Mouse (Mus musculus) right cerebral cortex, adult 2 months (tissue): ENCODE data around the gene Fam98c.
"Not testable (repeated sequence)": the region's sequence is repeated elsewhere in the genome, so short reads cannot be mapped to it uniquely, and the experiment has no call there.

ENCODE experiments used
- DNase-seq, 2 experiments: peaks; one replicate each; pipeline ENCODE4 v3.0.0; 2021 to 2022; ENCODE audit warnings: low spot score in 2 of 2

Gene Fam98c

GRCm38 (mm10) chr7:29158264-29158663 lies 2.2 kb upstream of the Fam98c start:
- no peak for DNase-seq

- peak; percentile 90 for DNase-seq
Observed at GRCm38 (mm10) chr7:29155196-29155837, 717 bp downstream of the Fam98c start.

- DNase-seq = no peak
Observed at GRCm38 (mm10) chr7:29154018-29154720, 1.9 kb downstream of the Fam98c start.

- no peak for DNase-seq
Observed at GRCm38 (mm10) chr7:29151486-29151885, 4.5 kb downstream of the Fam98c start.

- no peak for DNase-seq
Observed at GRCm38 (mm10) chr7:29148771-29149170, 7.3 kb downstream of the Fam98c start.

GRCm38 (mm10) chr7:29146625-29147367 lies 9.2 kb downstream of the Fam98c start:
- no peak for DNase-seq

- no peak for DNase-seq
Observed at GRCm38 (mm10) chr7:29144006-29144405, 12.0 kb downstream of the Fam98c start.

- DNase-seq = no peak
Observed at GRCm38 (mm10) chr7:29141416-29141815, 14.6 kb downstream of the Fam98c start.

- DNase-seq = not testable (repeated sequence)
Observed at GRCm38 (mm10) chr7:29139237-29139636, 16.8 kb downstream of the Fam98c start.

- no peak for DNase-seq
Observed at GRCm38 (mm10) chr7:29137429-29137828, 18.6 kb downstream of the Fam98c start.

GRCm38 (mm10) chr7:29134693-29135386 lies 21.2 kb downstream of the Fam98c start, which contains the start of gene Rasgrp4:
TSS of gene Rasgrp4 (plus strand) at chr7:29134851.
- no peak for DNase-seq

GRCm38 (mm10) chr7:29134230-29134629 lies 21.8 kb downstream of the Fam98c start:
- no peak for DNase-seq

- no peak for DNase-seq
Observed at GRCm38 (mm10) chr7:29128725-29129124, 27.3 kb downstream of the Fam98c start.

GRCm38 (mm10) chr7:29126173-29126915 lies 29.7 kb downstream of the Fam98c start:
- DNase-seq = peak; percentile 31 to 49

GRCm38 (mm10) chr7:29124970-29125369 lies 31.1 kb downstream of the Fam98c start, which contains the start of gene Ryr1:
TSS of gene Ryr1 (minus strand) at chr7:29125179.
- DNase-seq = no peak

GRCm38 (mm10) chr7:29123531-29124358 lies 32.3 kb downstream of the Fam98c start:
- DNase-seq = no peak

- no peak for DNase-seq
Observed at GRCm38 (mm10) chr7:29122821-29123220, 33.2 kb downstream of the Fam98c start.

- no peak for DNase-seq
Observed at GRCm38 (mm10) chr7:29119526-29119925, 36.5 kb downstream of the Fam98c start.

- no peak for DNase-seq
Observed at GRCm38 (mm10) chr7:29118142-29118851, 37.7 kb downstream of the Fam98c start.
